Mouse (Mus musculus) lung, adult 2 months (tissue): ENCODE measurements around the gene Tmem251. TPM values are rescaled to one million over a fixed set of nuclear protein-coding genes. Genes with fewer than 3 reads are reported as not detected.

Source experiments
- DNase-seq: peaks from one replicate; pipeline ENCODE4 v3.0.0; 2022
- H3K4me1 ChIP-seq: fragments of 200-500 bp; 2 replicates; pipeline ENCODE4 v1.6.1; 2011; ENCODE audit warnings: low read length; ENCODE audit not compliant: control insufficient read depth, insufficient read depth
- H3K4me3 ChIP-seq: fragments of 200-500 bp; replicated peaks from 2 replicates; pipeline ENCODE3; 2011; ENCODE audit warnings: low read depth, mild to moderate bottlenecking, control low read depth, low read length; ENCODE audit errors: extremely low read depth
- CTCF ChIP-seq: fragments of 200-500 bp; IDR thresholded peaks from 2 replicates; pipeline ENCODE4 v1.5.1; 2011; ENCODE audit warnings: mild to moderate bottlenecking, low read length, control low read depth; ENCODE audit not compliant: insufficient read depth
- POLR2A ChIP-seq: fragments of 200-500 bp; IDR thresholded peaks from 2 replicates; pipeline ENCODE4 v1.6.1; 2011; ENCODE audit warnings: low read depth, mild to moderate bottlenecking, control low read depth, low read length, borderline replicate concordance; ENCODE audit errors: extremely low read depth
- WGBS: fragments of 180-500 bp; shearing (Covaris S2); methylation state at CpG from one replicate; pipeline ENCODE4 v1.1.7; 2018; 5-methylcytosine and 5-hydroxymethylcytosine counted together
- polyA plus RNA-seq: library from polyadenylated mRNA; depleted of rRNA; stranded (reverse); fragments of >200 nt; gene quantifications from 2 replicates; pipeline ENCODE4 v1.2.3, GENCODE M21; 2012

Tmem251 gene
- polyA plus RNA-seq, 1 experiment, result 2.1 TPM

- DNase-seq, result peak; percentile 65
- WGBS, result 6% methylated on average over 15 of the region's 15 CpGs
- Histone ChIP-seq H3K4me1 (peaks cover 11% of the 10 kb centered on the region; the same call in 1 of the 2 replicates), H3K4me3 (peak overlapping the region; percentile 42)
- no peak for TF ChIP-seq POLR2A
- no peak for TF ChIP-seq CTCF
These were observed 41.0 kb upstream of the Tmem251 start for GRCm38 (mm10) chr12:102702356-102703110.

GRCm38 (mm10) chr12:102703111-102703412 lies 40.5 kb upstream of the Tmem251 start:
- Histone ChIP-seq H3K4me3 (no peak overlapping the region), H3K4me1 (peaks cover 11% of the 10 kb centered on the region; the same call in 1 of the 2 replicates)
- TF ChIP-seq CTCF, result 0 out of 2 replicates have a peak, but pooled peaks have one; percentile 17
- no peak for TF ChIP-seq POLR2A
- DNase-seq, result no peak
- WGBS, result 5% methylated on average over 4 of the region's 4 CpGs

GRCm38 (mm10) chr12:102703441-102703840 lies 40.1 kb upstream of the Tmem251 start:
- Histone ChIP-seq H3K4me1 (peaks cover 11% of the 10 kb centered on the region; the same call in 1 of the 2 replicates), H3K4me3 (peak overlapping the region; percentile 4)
- no peak for DNase-seq
- 54% methylated on average over 6 of the region's 6 CpGs for WGBS
- TF ChIP-seq CTCF, result no peak
- TF ChIP-seq POLR2A, result no peak

- TF ChIP-seq POLR2A (no peak), CTCF (no peak)
- peaks cover 11% of the 10 kb centered on the region; the same call in 1 of the 2 replicates for H3K4me1 ChIP-seq
- WGBS, result 17% methylated on average over 17 of the region's 17 CpGs
- H3K4me3 ChIP-seq, result peak overlapping the region; percentile 76
- no peak for DNase-seq
These were observed 39.6 kb upstream of the Tmem251 start for GRCm38 (mm10) chr12:102703921-102704408.

GRCm38 (mm10) chr12:102704457-102705198 lies 38.9 kb upstream of the Tmem251 start, which contains the start of gene Itpk1:
Gene Itpk1, minus strand, starts transcription at chr12:102704930.
- 1% methylated on average over 103 of the region's 105 CpGs for WGBS
- peak within 1 kb of the TSS; percentile 76 for H3K4me3 ChIP-seq
- peaks cover 11% of the 10 kb centered on the region; the same call in 1 of the 2 replicates for H3K4me1 ChIP-seq
- no peak for TF ChIP-seq CTCF
- no peak for TF ChIP-seq POLR2A
- peak; percentile 57 for DNase-seq

GRCm38 (mm10) chr12:102705216-102705871 lies 38.2 kb upstream of the Tmem251 start:
- no peak for TF ChIP-seq POLR2A
- peak; percentile 31; the same call in 1 of the 2 replicates for TF ChIP-seq CTCF
- WGBS, result 3% methylated on average over 45 of the region's 45 CpGs
- Histone ChIP-seq H3K4me3 (peak overlapping the region; percentile 66), H3K4me1 (peaks cover 11% of the 10 kb centered on the region; the same call in 1 of the 2 replicates)
- peak; percentile 87 for DNase-seq

GRCm38 (mm10) chr12:102705906-102706640 lies 37.5 kb upstream of the Tmem251 start:
- no peak for TF ChIP-seq CTCF
- Histone ChIP-seq H3K4me1 (peaks cover 11% of the 10 kb centered on the region; the same call in 1 of the 2 replicates), H3K4me3 (no peak overlapping the region)
- no peak for DNase-seq
- 58% methylated on average over 6 of the region's 6 CpGs for WGBS

GRCm38 (mm10) chr12:102706833-102707463 lies 36.6 kb upstream of the Tmem251 start:
- WGBS, result 87% methylated on average over 10 of the region's 10 CpGs

More at GRCm38 (mm10) chr12:102706833-102707463, 36.6 kb upstream of the Tmem251 start:
- TF ChIP-seq CTCF (no peak), POLR2A (no peak)
- DNase-seq, result no peak
- peaks cover 11% of the 10 kb centered on the region; the same call in 1 of the 2 replicates for H3K4me1 ChIP-seq
- no peak overlapping the region for H3K4me3 ChIP-seq
